Mouse (Mus musculus) hindbrain, embryonic 14.5 days (tissue): Measurements from ENCODE around the gene Gm42715. TPM values are rescaled to one million over a fixed set of nuclear protein-coding genes. Genes with fewer than 3 reads are reported as not detected.

Experiments used
- microRNA-seq: library from miRNA; unstranded; fragments of <30 nt; microRNA quantifications from one replicate; pipeline ENCODE4, GENCODE M21; 2016
- polyA plus RNA-seq: library from polyadenylated mRNA; unstranded; fragments of >200 nt; fragmentation: Nextera tagmentation; extraction: Ambion mirVana; gene quantifications from 2 replicates; pipeline ENCODE4 v1.2.1, GENCODE M21; 2014

Gm42715 gene
- polyA plus RNA-seq, 1 experiment from 2014 or later: 15.6 TPM

Small RNAs within 50 kb of the gene (microRNA-seq; reads per million reads assigned to microRNA genes)
- gene Gm47278 (not detected), gene Mir7060 (0.81 reads per million)

Other genes with a start within 250 kb of the Gm42715 start
- 76.3 and 80.6 TPM in 2 replicates for gene Sephs2, start 245.5 kb upstream of the Gm42715 start, polyA plus RNA-seq
- gene Itgal, start 223.3 kb upstream of the Gm42715 start, polyA plus RNA-seq: 0.12 and 0.46 TPM in 2 replicates
- gene Zfp768, start 174.0 kb upstream of the Gm42715 start, polyA plus RNA-seq: 4.8 and 6.1 TPM in 2 replicates
- 8.2 and 8.5 TPM in 2 replicates for gene Zfp747, start 143.5 kb upstream of the Gm42715 start, polyA plus RNA-seq
- gene 9130019O22Rik, start 132.4 kb upstream of the Gm42715 start, polyA plus RNA-seq: 4.5 and 5.7 TPM in 2 replicates
- gene E430018J23Rik, start 126.0 kb upstream of the Gm42715 start, polyA plus RNA-seq: 6.1 and 6.4 TPM in 2 replicates
- gene Zfp764, start 112.8 kb upstream of the Gm42715 start, polyA plus RNA-seq: 4.2 and 5.3 TPM in 2 replicates
- gene Zfp688, start 97.5 kb upstream of the Gm42715 start, polyA plus RNA-seq: 25.6 and 31.6 TPM in 2 replicates
- gene Zfp689, start 70.4 kb upstream of the Gm42715 start, polyA plus RNA-seq: 12.9 and 14.0 TPM in 2 replicates
- gene Prr14, start 60.0 kb upstream of the Gm42715 start, polyA plus RNA-seq: 36.1 and 37.5 TPM in 2 replicates
- gene Fbrs, start 40.4 kb upstream of the Gm42715 start, polyA plus RNA-seq: 13.6 and 15.3 TPM in 2 replicates
- gene Srcap, start 7.6 kb upstream of the Gm42715 start, polyA plus RNA-seq: 62.1 and 67.3 TPM in 2 replicates
- 7.1 and 10.3 TPM in 2 replicates for gene Tmem265, start 41.8 kb downstream of the Gm42715 start, polyA plus RNA-seq
- gene Phkg2, start 53.8 kb downstream of the Gm42715 start, polyA plus RNA-seq: 53.5 and 64.3 TPM in 2 replicates
- 9.2 and 9.8 TPM in 2 replicates for gene Ccdc189, start 69.0 kb downstream of the Gm42715 start, polyA plus RNA-seq
- 37.4 and 40.6 TPM in 2 replicates for gene Rnf40, start 69.2 kb downstream of the Gm42715 start, polyA plus RNA-seq
- 22.2 and 22.9 TPM in 2 replicates for gene Zfp629, start 96.2 kb downstream of the Gm42715 start, polyA plus RNA-seq
- 50.2 and 57.4 TPM in 2 replicates for gene Bcl7c, start 189.3 kb downstream of the Gm42715 start, polyA plus RNA-seq
- 3.1 and 4.2 TPM in 2 replicates for gene Ctf1, start 193.2 kb downstream of the Gm42715 start, polyA plus RNA-seq
- gene Ctf2, start 212.6 kb downstream of the Gm42715 start, polyA plus RNA-seq: 0.25 TPM in 1 of 2 replicates, not detected in the other
- 5.6 and 6.9 TPM in 2 replicates for gene Fbxl19, start 225.0 kb downstream of the Gm42715 start, polyA plus RNA-seq